Comparison of ENCODE assay signal across 8 mouse cellular contexts in genomic region chrX:102250150-102250890, GRCm38 (mm10). TPM values are rescaled to one million over a fixed set of nuclear protein-coding genes. Genes with fewer than 3 reads are reported as not detected.
DNase-seq lines count a peak whose midpoint lies in the region; ATAC-seq and TF ChIP-seq lines count a peak whose summit lies in the region.

No protein-coding gene starts in this region.

- no peaks in the 10 kb centered on the region for H3K36me3 ChIP-seq in heart, embryonic 11.5 days (ENCODE audit: control insufficient read depth, insufficient read depth, low read length)
- H3K36me3 ChIP-seq in forebrain, embryonic 15.5 days = no peaks in the 10 kb centered on the region
- no peaks in the 10 kb centered on the region for H3K36me3 ChIP-seq in midbrain, postnatal 0 days (ENCODE audit: insufficient read depth, low read length)

- peak overlapping the region; percentile 68 for H3K27ac ChIP-seq in heart, embryonic 11.5 days (ENCODE audit: low read depth, low read length)
- no peak overlapping the region for H3K27ac ChIP-seq in forebrain, embryonic 15.5 days (replicated peaks)
- H3K27ac ChIP-seq in midbrain, postnatal 0 days (ENCODE audit: low read depth, low read length) = no peak overlapping the region

- H3K27me3 ChIP-seq in heart, embryonic 11.5 days (ENCODE audit: control insufficient read depth, insufficient read depth, low read length) = peaks cover 46% of the 10 kb centered on the region
- H3K27me3 ChIP-seq in forebrain, embryonic 15.5 days = peaks cover 23% of the 10 kb centered on the region; the same call in 1 of the 2 replicates
- H3K27me3 ChIP-seq in midbrain, postnatal 0 days (ENCODE audit: insufficient read depth, low read length) = peaks cover 10% of the 10 kb centered on the region; the same call in 1 of the 2 replicates

- H3K4me3 ChIP-seq in heart, embryonic 11.5 days (ENCODE audit: low read depth, low read length) = peak overlapping the region; percentile 59
- H3K4me3 ChIP-seq in forebrain, embryonic 15.5 days = peak overlapping the region; percentile 56
- peak overlapping the region; percentile 51 for H3K4me3 ChIP-seq in midbrain, postnatal 0 days (ENCODE audit: low read depth, low read length)

- no peak for ATAC-seq in heart, embryonic 11.5 days (replicated peaks; ENCODE audit: insufficient number of reproducible peaks, low FRiP score, low TSS enrichment)
- no peak for ATAC-seq in forebrain, embryonic 15.5 days (replicated peaks)
- ATAC-seq in midbrain, postnatal 0 days (ENCODE audit: low FRiP score) = no peak
- ATAC-seq in erythroid progenitor cell, adult 5-6 weeks (replicated peaks; ENCODE audit: low FRiP score, poor library complexity, severe bottlenecking) = no peak

- 15% methylated on average over 53 of the region's 68 CpGs for WGBS in heart, embryonic 11.5 days (ENCODE audit: insufficient replicate concordance)
- WGBS in forebrain, embryonic 15.5 days = 24% methylated on average over 61 of the region's 68 CpGs
- 19% methylated on average over 47 of the region's 68 CpGs for WGBS in midbrain, postnatal 0 days

- no peak for DNase-seq in heart, adult 8-10 months (ENCODE audit: low spot score)
- DNase-seq in adrenal gland, adult 2 months = peak; percentile 49
- DNase-seq in kidney, postnatal 10 days = peak; percentile 17
- DNase-seq in midbrain, postnatal 0 days (ENCODE audit: low spot score) = no peak
- DNase-seq in ovary, postnatal 10 days (ENCODE audit: low spot score) = no peak

- peak overlapping the region; percentile 76 for H3K9ac ChIP-seq in heart, embryonic 11.5 days (ENCODE audit: low read depth, low read length)
- H3K9ac ChIP-seq in forebrain, embryonic 15.5 days (replicated peaks) = 0 out of 2 replicates have a peak overlapping the region, but pooled peaks have one; percentile 51
- H3K9ac ChIP-seq in midbrain, postnatal 0 days (replicated peaks; ENCODE audit: low read length, poor library complexity, severe bottlenecking) = no peak overlapping the region

- H3K4me2 ChIP-seq in heart, embryonic 11.5 days = peak overlapping the region; percentile 69
- H3K4me2 ChIP-seq in forebrain, embryonic 15.5 days (replicated peaks) = peak overlapping the region; percentile 95
- H3K4me2 ChIP-seq in midbrain, postnatal 0 days (ENCODE audit: low read depth, low read length, poor library complexity, severe bottlenecking) = peak overlapping the region; percentile 64

- no peaks in the 10 kb centered on the region for H3K9me3 ChIP-seq in heart, embryonic 11.5 days (replicated peaks; ENCODE audit: control insufficient read depth, low read length)
- H3K9me3 ChIP-seq in forebrain, embryonic 15.5 days = no peaks in the 10 kb centered on the region
- no peaks in the 10 kb centered on the region for H3K9me3 ChIP-seq in midbrain, postnatal 0 days (ENCODE audit: low read length)

- H3K4me1 ChIP-seq in heart, embryonic 11.5 days (ENCODE audit: control insufficient read depth, insufficient read depth, low read length) = no peaks in the 10 kb centered on the region
- H3K4me1 ChIP-seq in forebrain, embryonic 15.5 days = peaks cover 27% of the 10 kb centered on the region
- H3K4me1 ChIP-seq in midbrain, postnatal 0 days (ENCODE audit: insufficient read depth, low read length) = no peaks in the 10 kb centered on the region

- TF ChIP-seq CTCF in midbrain, postnatal 0 days (IDR thresholded peaks at IDR 0.05) = 0 out of 2 replicates have a peak, but pooled peaks have one; percentile 2

RNA-seq across cellular contexts. Expression of gene Cited1, which starts 1.7 kb away (rescaled TPM):
- 913 and 967 TPM in 2 replicates for polyA plus RNA-seq in heart, embryonic 11.5 days (2014; fragmentation: Nextera tagmentation; extraction: Ambion mirVana)
- under 1 TPM; 0.44 to 0.65 (median 0.52) TPM for total RNA-seq in heart, adult 8-10 months (2022)
- 10 to 100 TPM in 1 of 2 experiments, 1 to 10 TPM in 1; 1.2 to 19.3 TPM for total RNA-seq in adrenal gland, adult 2 months (2021)
- polyA plus RNA-seq in adrenal gland, adult 2 months (2012; rRNA removed) = 2.3 and 25.2 TPM in 2 replicates
- polyA plus RNA-seq in forebrain, embryonic 15.5 days (2015; fragmentation: Nextera tagmentation; extraction: Ambion mirVana) = 7.0 and 8.7 TPM in 2 replicates
- 6.4 and 6.9 TPM in 2 replicates for total RNA-seq in midbrain, postnatal 0 days (2014; rRNA removed)
- 13.0 and 22.3 TPM in 2 replicates for polyA plus RNA-seq in midbrain, postnatal 0 days (2015; fragmentation: Nextera tagmentation; extraction: Ambion mirVana)
- not detected in 2 replicates for total RNA-seq in erythroid progenitor cell, adult 5-6 weeks (2015; ENCODE audit: low replicate concordance)
- total RNA-seq in erythroid progenitor cell, adult 5-6 weeks (2017; ENCODE audit: low replicate concordance) = not detected in 2 replicates

Comparison
In these comparisons a context has a peak if more than half of its experiments do, and no peak if none do; other contexts are left out.
1. DNase-seq: peak in adrenal gland, adult 2 months (single experiment) and kidney, postnatal 10 days (single experiment); none in heart, adult 8-10 months (single experiment), midbrain, postnatal 0 days (single experiment) and ovary, postnatal 10 days (single experiment).
2. Peak in every context shown above with its lines, with median percentiles within 50 percentile points of each other: H3K4me2 ChIP-seq and H3K4me3 ChIP-seq.